Mouse (Mus musculus): Measurements from ENCODE around the gene Ugt1a1. TPM values are rescaled to one million over a fixed set of nuclear protein-coding genes. Genes with fewer than 3 reads are reported as not detected.

The Ugt1a1 gene
- total and polyA plus RNA-seq, 3 experiments: 0.19 TPM; not detected in 2

DNA sequence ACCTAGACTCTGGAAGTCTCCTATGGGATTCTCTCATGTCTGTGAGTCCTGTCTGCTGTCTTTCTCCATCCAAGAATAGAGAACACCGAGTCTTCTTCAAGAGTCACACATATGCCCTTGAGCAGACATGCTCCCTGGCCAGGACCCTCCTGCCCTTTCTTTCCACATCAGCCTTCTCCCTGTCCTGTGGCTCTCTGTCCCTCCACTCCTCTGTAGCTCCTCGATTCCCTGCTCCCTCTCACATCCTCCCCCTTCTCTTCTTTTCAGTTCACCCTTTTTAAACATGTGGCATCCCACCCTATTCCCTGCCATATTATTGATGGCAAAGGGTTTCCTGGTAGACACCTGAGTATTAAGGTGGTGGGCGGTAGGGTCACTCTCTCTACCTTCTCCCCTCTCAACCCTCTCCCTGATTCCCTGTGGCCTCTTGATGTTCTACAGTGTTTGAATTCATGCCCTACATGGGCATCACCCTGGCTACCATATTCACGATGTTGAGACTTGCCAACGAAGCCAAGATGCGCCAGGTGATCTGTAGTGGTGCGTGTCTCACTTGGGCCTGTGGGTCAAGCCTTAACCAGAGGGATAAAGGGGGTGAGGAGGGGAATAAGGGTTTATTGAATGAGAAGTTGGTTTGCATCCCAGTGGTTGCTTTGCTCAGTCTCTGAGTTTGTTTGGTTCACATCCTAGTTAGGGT is 20.2 kb downstream of the Ugt1a1 start:
- in situ Hi-C loops (cut with MboI; ENCODE audit: low pct_ligation_motif_present, low pct_unique_long_range_greater_than_20kb, low sequenced_read_pairs) (no loop called here), dilution Hi-C loops (cut with MboI; ENCODE audit: extremely low pct_ligation_motif_present, extremely low pct_unique_long_range_greater_than_20kb, low sequenced_read_pairs) (no loop called here)
- Histone ChIP-seq H3K4me3 (replicated peaks in 1 of 3; ENCODE audit: low read depth in 2 of 3, low read length in 2 of 3, poor library complexity in 1 of 3) (no peak overlapping the region), H3K9ac (ENCODE audit: insufficient read depth, low read depth) (no peak overlapping the region), H3K79me2 (replicated peaks; ENCODE audit: control insufficient read depth, extremely low read depth, insufficient read depth, poor library complexity, severe bottlenecking) (no peaks in the 10 kb centered on the region), H3K36me3 (replicated peaks in 1 of 2; ENCODE audit: control insufficient read depth in 1 of 2, insufficient read depth in 1 of 2, low read length in 1 of 2) (no peaks in the 10 kb centered on the region), H3K27me3 (replicated peaks) (peaks cover 8% of the 10 kb centered on the region), H3K4me1 (ENCODE audit: control insufficient read depth in 1 of 2, insufficient read depth in 2 of 2) (0 out of 4 replicates have a peak, but pooled peaks cover 0 to 2% of the 10 kb centered on the region in 2 experiments), H3K27ac (ENCODE audit: insufficient read depth, low read depth) (no peak overlapping the region), H3K9me3 (replicated peaks; ENCODE audit: low read length) (peaks cover 72% of the 10 kb centered on the region), H3K4me2 (ENCODE audit: insufficient read depth, low read depth, poor library complexity, severe bottlenecking) (no peak overlapping the region)
- DNase-seq (ENCODE audit: extremely low read depth): no peak
- no peak for TF ChIP-seq ETS1 (conservative IDR thresholded peaks at IDR 0.05; ENCODE audit: low read depth, low read length)

DNA sequence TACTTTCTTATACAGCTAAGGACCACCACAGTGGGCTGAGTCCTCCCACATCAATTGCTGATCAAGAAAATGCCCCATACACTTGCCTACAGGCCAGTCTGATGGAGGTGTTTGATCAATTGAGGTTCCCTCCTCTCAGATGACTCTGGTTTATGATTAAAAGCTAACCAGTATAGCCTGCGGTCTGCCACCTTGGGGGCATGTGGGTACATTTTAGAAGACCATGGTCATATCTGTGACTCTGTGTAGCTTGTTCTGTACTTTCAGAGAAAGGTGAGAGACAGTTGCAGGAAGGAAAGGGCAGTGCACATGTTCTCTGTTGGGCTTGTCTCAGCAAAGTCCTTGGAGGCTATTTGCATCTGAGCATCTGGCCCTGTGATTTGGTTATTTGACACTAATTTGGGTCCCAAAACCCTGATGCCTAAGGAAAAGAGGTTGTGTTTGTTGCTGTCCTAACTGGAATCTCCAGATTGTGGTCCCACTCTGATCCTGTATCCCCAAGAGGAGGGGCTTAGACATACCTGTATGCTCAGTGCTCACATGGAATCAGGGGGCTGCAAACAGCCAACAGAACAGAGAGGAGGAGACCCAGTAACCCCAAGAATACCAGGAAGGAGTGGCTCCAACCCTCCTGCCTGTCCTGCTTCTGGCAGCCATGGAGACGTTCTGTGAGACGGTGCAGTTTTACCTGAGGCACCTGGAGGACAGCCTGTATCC is 21.1 kb downstream of the Ugt1a1 start:
- peaks cover 15% of the 10 kb centered on the region for H3K27me3 ChIP-seq (replicated peaks)
- dilution Hi-C loops (cut with MboI; ENCODE audit: extremely low pct_ligation_motif_present, extremely low pct_unique_long_range_greater_than_20kb, low sequenced_read_pairs): no loop called here
- no peak overlapping the region for H3K4me2 ChIP-seq (ENCODE audit: insufficient read depth, low read depth, poor library complexity, severe bottlenecking)
- H3K4me1 ChIP-seq (ENCODE audit: control insufficient read depth in 1 of 2, insufficient read depth in 2 of 2): no peaks in the 10 kb centered on the region
- no peaks in the 10 kb centered on the region for H3K36me3 ChIP-seq (replicated peaks in 1 of 2; ENCODE audit: control insufficient read depth in 1 of 2, insufficient read depth in 1 of 2, low read length in 1 of 2)
- no peaks in the 10 kb centered on the region for H3K79me2 ChIP-seq (replicated peaks; ENCODE audit: control insufficient read depth, extremely low read depth, insufficient read depth, poor library complexity, severe bottlenecking)
- no peak for DNase-seq (ENCODE audit: extremely low read depth)
- no peak overlapping the region for H3K9ac ChIP-seq (ENCODE audit: insufficient read depth, low read depth)
- H3K27ac ChIP-seq (ENCODE audit: insufficient read depth, low read depth): no peak overlapping the region
- in situ Hi-C loops (cut with MboI; ENCODE audit: low pct_ligation_motif_present, low pct_unique_long_range_greater_than_20kb, low sequenced_read_pairs): no loop called here
- H3K9me3 ChIP-seq (replicated peaks; ENCODE audit: low read length): peaks cover 76% of the 10 kb centered on the region
- TF ChIP-seq MYC (IDR thresholded peaks at IDR 0.05; ENCODE audit: low read depth, low read length): no peak
- no peak for TF ChIP-seq SIN3A (IDR thresholded peaks at IDR 0.05; ENCODE audit: low read length)
- TF ChIP-seq POLR2A (IDR thresholded peaks at IDR 0.05; ENCODE audit: low read depth, low read length): no peak
- TF ChIP-seq NRF1 (IDR thresholded peaks at IDR 0.05; ENCODE audit: low read depth, low read length): no peak
- no peak for TF ChIP-seq MEF2A (IDR thresholded peaks at IDR 0.05; ENCODE audit: borderline replicate concordance, low read depth, low read length)
- no peak for TF ChIP-seq HCFC1 (IDR thresholded peaks at IDR 0.05; ENCODE audit: low read depth, low read length)
- no peak overlapping the region for H3K4me3 ChIP-seq (replicated peaks in 1 of 3; ENCODE audit: low read depth in 2 of 3, low read length in 2 of 3, poor library complexity in 1 of 3)

DNA sequence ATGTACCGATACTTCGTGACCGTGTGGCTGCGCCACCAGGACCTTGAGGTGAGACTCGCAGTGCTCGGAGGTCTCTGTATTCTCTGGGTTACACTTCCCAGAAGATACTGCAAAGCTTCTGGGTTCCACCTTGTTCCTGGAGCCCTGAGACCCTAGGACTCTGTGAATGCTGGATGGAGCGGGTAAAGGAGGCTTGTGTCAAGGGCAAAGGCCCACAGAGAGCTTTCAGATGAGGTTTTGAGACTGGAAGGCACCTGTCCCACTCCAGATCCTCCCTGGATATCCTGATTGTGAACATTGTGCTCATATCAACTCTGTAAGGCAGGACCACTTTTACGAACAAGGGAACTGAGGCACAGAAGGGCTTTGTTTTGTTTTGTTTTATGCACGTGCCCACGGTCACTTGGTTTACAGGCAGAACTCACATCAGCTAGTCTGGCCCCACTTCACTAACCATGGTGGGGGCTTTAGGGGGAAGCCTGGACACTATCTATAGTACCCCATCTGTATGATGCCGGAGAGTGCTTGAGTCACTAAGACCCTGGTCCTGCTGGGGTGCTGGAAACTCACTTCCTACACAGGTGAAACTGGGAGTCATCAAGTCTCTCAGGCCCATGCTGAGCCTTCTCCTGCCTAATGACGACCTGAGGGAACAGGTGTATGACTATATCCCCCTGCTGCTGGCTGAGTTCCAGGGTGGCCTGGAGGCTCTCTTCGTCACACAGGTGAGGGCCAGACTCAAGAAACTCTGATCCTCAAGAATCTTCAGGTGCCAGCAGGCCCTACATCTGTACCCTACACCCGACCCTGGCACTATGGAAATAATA is 21.9 kb downstream of the Ugt1a1 start:
- no peak overlapping the region for H3K4me3 ChIP-seq (replicated peaks in 1 of 3; ENCODE audit: low read depth in 2 of 3, low read length in 2 of 3, poor library complexity in 1 of 3)
- no peaks in the 10 kb centered on the region for H3K4me1 ChIP-seq (ENCODE audit: control insufficient read depth in 1 of 2, insufficient read depth in 2 of 2)
- H3K79me2 ChIP-seq (replicated peaks; ENCODE audit: control insufficient read depth, extremely low read depth, insufficient read depth, poor library complexity, severe bottlenecking): no peaks in the 10 kb centered on the region
- no peaks in the 10 kb centered on the region for H3K36me3 ChIP-seq (replicated peaks in 1 of 2; ENCODE audit: control insufficient read depth in 1 of 2, insufficient read depth in 1 of 2, low read length in 1 of 2)
- H3K27me3 ChIP-seq (replicated peaks): peaks cover 23% of the 10 kb centered on the region
- H3K4me2 ChIP-seq (ENCODE audit: insufficient read depth, low read depth, poor library complexity, severe bottlenecking): no peak overlapping the region
- in situ Hi-C loops (cut with MboI; ENCODE audit: low pct_ligation_motif_present, low pct_unique_long_range_greater_than_20kb, low sequenced_read_pairs): no loop called here
- peaks cover 78% of the 10 kb centered on the region for H3K9me3 ChIP-seq (replicated peaks; ENCODE audit: low read length)
- no peak overlapping the region for H3K9ac ChIP-seq (ENCODE audit: insufficient read depth, low read depth)
- no peak for TF ChIP-seq SMC3 (IDR thresholded peaks at IDR 0.05; ENCODE audit: low read depth, low read length)
- no peak for TF ChIP-seq POLR2AphosphoS2 (IDR thresholded peaks at IDR 0.05; ENCODE audit: low read depth, low read length)
- no peak for TF ChIP-seq ZMIZ1 (IDR thresholded peaks at IDR 0.05; ENCODE audit: low read depth, low read length)
- no peak for TF ChIP-seq POLR2A (IDR thresholded peaks at IDR 0.05; ENCODE audit: low read depth, low read length)
- TF ChIP-seq ZKSCAN1 (IDR thresholded peaks at IDR 0.05; ENCODE audit: borderline replicate concordance, low read depth, low read length): no peak
- no peak for TF ChIP-seq MYC (IDR thresholded peaks at IDR 0.05; ENCODE audit: low read depth, low read length)
- DNase-seq (ENCODE audit: extremely low read depth): no peak
- dilution Hi-C loops (cut with MboI; ENCODE audit: extremely low pct_ligation_motif_present, extremely low pct_unique_long_range_greater_than_20kb, low sequenced_read_pairs): no loop called here
- H3K27ac ChIP-seq (ENCODE audit: insufficient read depth, low read depth): no peak overlapping the region

Data from CH12.LX (cell line).